Mouse (Mus musculus) frontal cortex, postnatal 14 days (tissue): ENCODE measurements around the gene Brap.

Experiments
- DNase-seq, 2 experiments: peaks; one replicate each; pipeline ENCODE4 v3.0.0; 2022; ENCODE audit warnings: low spot score in 2 of 2

Brap gene

DNA sequence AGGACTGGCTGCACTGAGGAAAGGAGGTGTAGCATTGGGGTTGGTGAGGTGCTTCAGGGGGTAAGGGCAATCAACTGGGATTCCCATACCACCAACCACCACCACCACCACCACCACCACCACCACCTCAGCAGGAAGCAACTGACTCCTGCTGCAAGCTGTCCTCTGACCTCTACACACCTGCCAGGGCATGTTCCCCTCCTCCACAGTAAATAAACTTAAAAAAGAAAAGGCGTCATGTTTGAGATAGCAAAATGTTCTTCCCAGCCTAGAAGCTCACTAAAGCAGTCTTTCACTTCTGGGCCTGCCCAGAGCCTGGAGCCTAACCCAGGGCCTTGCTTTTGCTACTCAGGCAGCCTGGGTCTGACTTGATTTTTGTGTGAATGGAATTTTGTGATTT, 54.0 kb downstream of the Brap start:
- no peak for DNase-seq

- no peak for DNase-seq
Measured at GRCm38 (mm10) chr5:121714928-121715327, 54.6 kb downstream of the Brap start.

- DNase-seq = no peak
Measured at GRCm38 (mm10) chr5:121718462-121718861, 58.1 kb downstream of the Brap start.

- no peak for DNase-seq
Measured at GRCm38 (mm10) chr5:121720888-121721585, 60.7 kb downstream of the Brap start.

DNA sequence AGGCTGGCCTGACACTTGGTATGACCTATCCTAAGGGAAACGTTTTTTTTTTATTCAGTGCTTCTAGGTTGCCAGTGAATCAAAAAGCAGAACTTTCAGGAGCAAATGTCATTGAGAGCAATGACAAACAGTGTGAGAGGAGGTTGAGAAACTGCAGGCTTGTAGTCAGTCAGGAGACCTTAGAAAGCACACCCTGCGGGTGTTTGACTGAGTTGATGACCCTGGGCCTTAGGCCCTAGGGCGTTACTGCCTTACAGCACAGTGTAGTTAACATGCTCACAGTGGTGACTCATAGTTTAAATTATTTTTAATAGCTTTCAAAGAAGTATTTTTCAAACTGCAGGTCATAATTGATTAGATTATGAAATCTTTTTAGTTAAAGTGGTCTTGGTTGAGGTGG, 61.5 kb downstream of the Brap start:
- DNase-seq = no peak

DNA sequence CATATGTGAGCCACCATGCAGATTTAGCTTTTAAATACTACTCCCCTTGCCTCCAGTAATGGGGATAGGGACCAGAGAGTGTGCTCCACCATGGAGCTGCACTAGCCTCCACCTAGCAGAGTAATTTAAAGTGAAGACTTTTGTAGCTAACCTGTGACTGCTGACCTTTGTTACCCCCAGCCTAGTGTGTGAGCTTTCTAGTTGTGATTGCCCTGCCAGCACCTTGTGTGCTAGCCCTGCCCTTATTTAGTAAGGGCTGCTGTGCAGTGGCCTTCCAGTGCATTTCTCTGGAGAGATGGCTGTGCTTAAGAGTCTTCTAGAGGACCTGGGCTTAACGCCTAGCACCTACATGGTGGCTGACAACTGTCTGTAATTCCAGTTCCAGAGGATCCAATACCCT, 64.3 kb downstream of the Brap start:
- no peak for DNase-seq

DNA sequence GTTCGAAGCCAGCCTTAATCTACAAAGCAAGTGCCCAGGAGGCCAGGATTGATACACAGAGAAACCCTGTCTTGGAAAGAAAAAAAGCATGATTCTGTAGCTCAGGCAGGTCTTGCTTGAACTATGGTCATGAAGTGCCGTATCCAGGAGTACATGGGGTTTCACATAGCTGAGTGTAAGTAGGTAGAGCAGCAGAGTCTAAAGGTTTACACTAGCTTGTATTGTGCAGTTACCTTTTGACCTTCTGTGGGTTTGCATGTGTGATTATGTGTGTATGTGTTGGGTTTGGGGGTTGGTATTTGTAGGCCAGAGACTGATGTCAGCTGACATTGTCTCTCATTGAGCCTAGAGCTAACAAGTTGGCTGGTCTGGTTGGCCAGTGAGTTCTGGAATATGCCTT, 69.7 kb downstream of the Brap start:
- no peak for DNase-seq

- no peak for DNase-seq
Measured at GRCm38 (mm10) chr5:121736641-121737040, 76.3 kb downstream of the Brap start.
